Mouse (Mus musculus) small intestine, adult 2 months (tissue): ENCODE measurements at regions not wholly inside any gene's neighbourhood (a gene's known extent, or its start where the extent isn't known, plus 50 kb on each side); places are given as distances from the start of the nearest gene placed in this dataset.
"Not testable (repeated sequence)": the region's sequence is repeated elsewhere in the genome, so short reads cannot be mapped to it uniquely, and the experiment has no call there.

Experiments used
- CTCF ChIP-seq: fragments of 200-500 bp; IDR thresholded peaks from 2 replicates; pipeline ENCODE4 v1.5.1; 2012; ENCODE audit warnings: low read depth, mild to moderate bottlenecking, control low read depth, inconsistent platforms, low read length, moderate library complexity, mixed read lengths; ENCODE audit not compliant: insufficient replicate concordance, insufficient read length; ENCODE audit errors: extremely low read depth
- POLR2A ChIP-seq: fragments of 200-500 bp; IDR thresholded peaks from 2 replicates; pipeline ENCODE4 v1.6.1; 2012; ENCODE audit warnings: low read depth, mild to moderate bottlenecking, control low read depth, inconsistent platforms, low read length, moderate library complexity

- TF ChIP-seq CTCF, result peak; percentile 30; the same call in 1 of the 2 replicates
- TF ChIP-seq POLR2A, result not testable (repeated sequence)
Measured at GRCm38 (mm10) chr6:99904044-99904443, 177.9 kb upstream of the Prok2 start.
